Mouse (Mus musculus) gastrocnemius, postnatal 4 days (tissue): ENCODE data around the gene Itgb5. TPM values are rescaled to one million over a fixed set of nuclear protein-coding genes. Genes with fewer than 3 reads are reported as not detected.

Experiments used
- DNase-seq, 2 experiments: peaks; one replicate each; pipeline ENCODE4 v3.0.0; 2021 to 2022; ENCODE audit warnings: low spot score in 2 of 2, mixed read lengths in 2 of 2
- total RNA-seq, 2 experiments: library from RNA; stranded (reverse); gene quantifications; 2 replicates each; pipeline ENCODE4 v1.2.3; 2021

Gene Itgb5
- total RNA-seq, 2 experiments from 2014 or later: 50.2 to 56.0 TPM

DNA sequence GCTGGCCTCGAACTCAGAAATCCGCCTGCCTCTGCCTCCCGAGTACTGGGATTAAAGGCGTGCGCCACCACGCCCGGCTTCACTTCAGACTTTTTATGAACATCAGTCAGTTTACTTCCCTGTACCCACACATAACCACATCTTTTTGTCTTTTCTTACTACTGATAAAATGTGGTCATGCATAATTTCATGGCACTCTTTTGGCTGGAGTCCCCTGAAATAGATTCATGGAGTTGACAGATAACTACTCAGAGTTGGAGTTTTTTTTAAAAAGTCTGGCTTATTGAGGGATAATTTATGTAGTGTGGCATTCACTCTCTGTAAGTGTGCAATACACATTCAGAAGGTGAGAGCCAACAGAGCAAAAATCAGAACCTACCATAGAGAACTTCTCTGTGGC lies 67.3 kb downstream of the Itgb5 start:
- no peak for DNase-seq

- DNase-seq: no peak
These were observed 74.4 kb downstream of the Itgb5 start for GRCm38 (mm10) chr16:33903664-33904441.

- peak in 1 of 2 experiments; percentile 53 for DNase-seq
These were observed 75.1 kb downstream of the Itgb5 start for GRCm38 (mm10) chr16:33904553-33904952.

GRCm38 (mm10) chr16:33908239-33908638 lies 78.8 kb downstream of the Itgb5 start:
- no peak for DNase-seq

DNA sequence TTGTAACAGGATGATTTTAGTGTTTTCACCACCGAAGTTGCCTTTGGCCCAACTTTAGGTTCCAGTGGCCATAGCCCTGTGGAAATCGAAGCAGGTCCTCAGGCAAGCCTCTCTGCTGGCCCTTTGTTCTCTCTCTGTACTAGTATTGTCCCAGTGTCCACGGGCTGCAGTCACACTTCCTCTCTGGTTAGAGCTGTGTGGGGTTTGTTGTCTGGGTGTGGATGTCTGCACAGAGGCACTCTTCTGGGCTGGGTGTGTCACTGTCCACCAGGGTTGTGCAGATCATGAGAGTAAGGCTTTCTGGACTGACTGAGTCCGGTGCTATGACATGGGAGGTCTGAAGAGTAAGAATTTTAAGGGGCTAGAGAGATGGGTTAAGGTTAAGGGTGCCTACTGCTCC lies 85.5 kb downstream of the Itgb5 start:
- no peak for DNase-seq

- peak; percentile 67 to 80 for DNase-seq
These were observed 87.2 kb downstream of the Itgb5 start for GRCm38 (mm10) chr16:33916473-33917251.

DNA sequence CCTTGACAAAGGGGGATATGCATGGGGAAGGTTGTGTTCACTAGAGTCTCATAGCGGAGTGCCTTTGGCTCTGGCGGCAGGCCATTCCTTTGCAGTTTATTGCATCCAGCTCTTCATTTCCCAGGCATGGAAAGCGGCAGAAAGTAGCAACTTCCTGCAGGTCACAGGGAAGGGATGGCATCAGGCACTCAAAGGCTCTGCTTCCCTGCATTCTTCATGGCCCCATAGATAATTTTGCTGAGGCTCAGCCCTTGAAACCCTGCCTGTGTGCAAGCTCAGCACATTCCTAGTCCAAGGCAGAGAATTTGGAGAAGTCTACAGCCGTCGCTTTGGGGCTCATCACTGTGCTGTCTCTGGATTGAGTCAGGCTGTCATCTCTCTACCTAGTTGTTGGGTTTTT lies 87.9 kb downstream of the Itgb5 start:
- no peak for DNase-seq

- DNase-seq: no peak
These were observed 88.5 kb downstream of the Itgb5 start for GRCm38 (mm10) chr16:33917926-33918325.

- no peak for DNase-seq
These were observed 92.0 kb downstream of the Itgb5 start for GRCm38 (mm10) chr16:33921514-33921913.

- DNase-seq: no peak
These were observed 92.9 kb downstream of the Itgb5 start for GRCm38 (mm10) chr16:33922111-33923000.

- DNase-seq: no peak
These were observed 93.5 kb downstream of the Itgb5 start for GRCm38 (mm10) chr16:33923001-33923316.

DNA sequence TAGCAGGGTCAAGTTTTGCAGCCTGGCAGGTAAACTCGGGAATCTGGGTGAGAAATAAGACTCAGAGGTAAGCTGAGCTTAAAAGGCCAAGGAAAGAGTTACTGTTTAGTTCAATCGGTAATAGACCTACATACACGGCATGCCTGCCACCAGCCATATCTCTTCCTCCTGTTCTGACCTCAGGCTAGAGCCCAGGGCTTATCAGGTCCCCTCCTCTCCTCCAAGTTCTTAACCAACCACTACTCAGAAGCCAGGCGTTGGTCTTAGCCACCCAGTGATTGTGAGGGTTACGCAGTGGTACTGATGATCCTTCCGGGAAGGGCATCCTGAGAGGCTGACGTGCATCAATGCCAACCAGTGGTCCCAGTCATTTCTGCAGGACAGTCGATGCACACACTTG lies 94.3 kb downstream of the Itgb5 start:
- no peak for DNase-seq

GRCm38 (mm10) chr16:33927263-33927824 lies 97.9 kb downstream of the Itgb5 start:
- DNase-seq: no peak

GRCm38 (mm10) chr16:33928788-33929462 lies 99.5 kb downstream of the Itgb5 start:
- no peak for DNase-seq

GRCm38 (mm10) chr16:33930785-33931184 lies 101.3 kb downstream of the Itgb5 start:
- DNase-seq: peak in 1 of 2 experiments; percentile 72

- no peak for DNase-seq
These were observed 102.2 kb downstream of the Itgb5 start for GRCm38 (mm10) chr16:33931682-33932081.

DNA sequence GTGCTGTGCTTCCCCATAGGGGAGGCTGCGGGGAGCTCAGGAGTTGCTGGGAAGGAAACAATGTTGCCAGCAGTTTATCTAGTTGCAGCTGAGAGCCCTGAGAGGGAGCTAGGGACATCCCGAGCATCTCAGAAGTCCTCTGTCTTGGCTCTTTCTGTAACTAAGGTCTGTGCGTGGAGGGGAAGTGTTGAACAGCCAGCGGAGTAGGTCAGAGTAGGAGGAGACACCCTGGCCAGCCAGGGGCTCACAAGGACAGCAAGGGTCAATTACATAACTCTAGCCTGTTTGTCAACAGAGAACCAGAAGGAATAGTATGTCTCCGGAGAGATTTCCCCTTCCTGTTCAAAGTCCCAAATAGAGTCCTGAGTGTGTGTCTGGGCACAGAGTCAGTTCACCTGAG lies 102.7 kb downstream of the Itgb5 start:
- DNase-seq: no peak

GRCm38 (mm10) chr16:33933411-33933810 lies 103.9 kb downstream of the Itgb5 start:
- no peak for DNase-seq

- peak in 1 of 2 experiments; percentile 43 for DNase-seq
These were observed 105.4 kb downstream of the Itgb5 start for GRCm38 (mm10) chr16:33934701-33935406.

DNA sequence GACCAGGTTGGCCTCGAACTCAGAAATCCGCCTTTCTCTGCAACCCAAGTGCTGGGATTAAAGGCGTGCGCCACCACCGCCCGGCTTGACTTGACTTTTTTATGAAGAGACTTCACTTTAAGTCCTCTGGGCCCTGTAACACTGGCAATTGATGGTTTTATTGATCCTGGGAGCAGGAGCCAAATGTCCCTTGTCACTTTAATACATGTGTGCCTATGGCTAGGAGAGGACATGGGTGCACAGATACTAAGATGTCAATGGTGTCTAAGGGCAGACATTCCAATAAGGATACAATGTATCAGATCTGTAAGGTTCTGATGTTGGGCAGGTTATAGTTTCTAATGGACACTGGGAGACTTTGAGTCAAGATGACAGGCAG lies 105.9 kb downstream of the Itgb5 start:
- no peak for DNase-seq
